Comparison of ENCODE assay signal across 18 mouse cellular contexts in the genomic region with DNA sequence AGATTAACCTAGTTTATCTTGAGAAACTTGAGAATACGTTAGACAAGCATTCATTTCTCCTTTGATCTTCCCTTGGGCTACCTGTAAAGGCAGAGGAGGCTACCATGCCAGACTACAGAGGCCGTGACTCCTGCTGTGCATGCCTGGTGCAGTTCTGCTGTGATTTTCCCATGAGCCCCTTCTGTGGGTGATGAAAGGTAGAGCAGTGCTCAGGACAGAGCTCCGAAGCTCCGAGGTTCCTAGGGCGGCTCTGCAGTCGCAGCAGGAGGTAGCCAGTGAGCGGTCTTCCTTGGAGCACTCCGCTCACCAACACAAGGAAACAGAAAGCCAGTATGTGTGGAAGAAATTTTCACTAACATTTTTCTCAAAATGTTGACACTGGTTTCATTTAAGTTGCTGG. TPM values are rescaled to one million over a fixed set of nuclear protein-coding genes. Genes with fewer than 3 reads are reported as not detected.
"Had no signal": no experiment of that assay in that cellular context is flagged by ENCODE, and none has a peak within 500 bp of the region (broad histone marks: within the 10 kb centered on the region; RNA-seq: fewer than 3 reads in every experiment).

No protein-coding gene starts in this region.

- DNase-seq: lung, adult 2 months; lung, postnatal 14 days; lung, postnatal 36 days; right cerebral cortex, postnatal 14 days; thymus, postnatal 14 days; thymus, postnatal 36 days had no signal

- H3K9ac ChIP-seq: lung, embryonic 15.5 days; midbrain, embryonic 13.5 days; midbrain, embryonic 15.5 days; neural tube, embryonic 12.5 days; stomach, embryonic 15.5 days had no signal

- H3K9me3 ChIP-seq: lung, embryonic 15.5 days; megakaryocyte, embryonic 14.5 days; midbrain, embryonic 13.5 days; midbrain, embryonic 15.5 days; neural tube, embryonic 12.5 days; stomach, embryonic 15.5 days had no signal

- H3K36me3 ChIP-seq: stomach, embryonic 15.5 days had no signal

- H3K4me2 ChIP-seq: lung, embryonic 15.5 days; midbrain, embryonic 11.5 days; midbrain, embryonic 13.5 days; midbrain, embryonic 15.5 days; neural tube, embryonic 12.5 days; stomach, embryonic 15.5 days had no signal

- H3K27ac ChIP-seq: lung, embryonic 15.5 days; macrophage; midbrain, embryonic 13.5 days; midbrain, embryonic 15.5 days; neural tube, embryonic 12.5 days; stomach, embryonic 15.5 days; stomach, postnatal 0 days had no signal

- H3K4me3 ChIP-seq: lung, embryonic 15.5 days; megakaryocyte, embryonic 14.5 days; midbrain, embryonic 13.5 days; midbrain, embryonic 15.5 days; neural tube, embryonic 12.5 days; stomach, embryonic 15.5 days had no signal

- ATAC-seq: lung, postnatal 0 days; midbrain, embryonic 13.5 days; midbrain, embryonic 15.5 days had no signal

- H3K27me3 ChIP-seq: lung, embryonic 15.5 days; megakaryocyte, embryonic 14.5 days; midbrain, embryonic 13.5 days; midbrain, embryonic 15.5 days; neural tube, embryonic 12.5 days; stomach, embryonic 15.5 days had no signal

RNA-seq across cellular contexts. Expression of gene Eomes, which starts 43.6 kb away (rescaled TPM):
- total RNA-seq: megakaryocyte progenitor cell, adult 5-6 weeks had no signal
- polyA plus RNA-seq: lung, embryonic 15.5 days; macrophage; neural tube, embryonic 14.5 days had no signal
